Comparison of ENCODE assay signal across 14 mouse cellular contexts in the genomic region with DNA sequence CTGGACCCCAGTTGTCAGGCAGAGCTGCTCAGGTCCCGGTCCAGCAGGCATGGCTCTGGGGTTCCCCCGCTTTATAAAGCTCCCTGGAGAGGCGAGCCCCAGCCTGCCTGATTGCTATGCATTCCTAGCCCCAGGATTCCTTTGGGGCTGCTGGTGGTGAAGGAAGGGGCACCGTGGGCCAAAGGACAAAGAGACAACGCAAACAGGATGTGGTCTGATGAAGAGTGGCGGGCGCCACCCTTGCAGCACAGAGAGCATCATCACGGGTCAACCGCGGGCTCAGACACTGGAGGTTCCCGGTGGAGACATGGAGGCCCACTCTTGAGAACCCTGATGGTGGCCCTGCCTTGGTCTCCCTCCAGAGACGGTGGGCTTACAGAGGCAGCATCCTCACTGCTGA. TPM values are rescaled to one million over a fixed set of nuclear protein-coding genes. Genes with fewer than 3 reads are reported as not detected.
DNase-seq lines count a peak whose midpoint lies in the region; ATAC-seq and TF ChIP-seq lines count a peak whose summit lies in the region.
"Had no signal": no experiment of that assay in that cellular context is flagged by ENCODE, and none has a peak within 500 bp of the region (broad histone marks: within the 10 kb centered on the region; RNA-seq: fewer than 3 reads in every experiment).

Qrfp (minus strand) TSS at position 137 of the 400 bp plus-strand sequence.

- peaks cover 20% of the 10 kb centered on the region; the same call in 1 of the 2 replicates for H3K27me3 ChIP-seq in hindbrain, embryonic 10.5 days (ENCODE audit: insufficient read depth, poor library complexity, severe bottlenecking)
- H3K27me3 ChIP-seq in hindbrain, embryonic 11.5 days (ENCODE audit: control insufficient read depth, insufficient read depth, low read length): no peaks in the 10 kb centered on the region; the same call in 1 of the 2 replicates
- H3K27me3 ChIP-seq in midbrain, embryonic 16.5 days (ENCODE audit: control insufficient read depth, insufficient read depth, low read depth, low read length): no peaks in the 10 kb centered on the region
- H3K27me3 ChIP-seq: hindbrain, embryonic 15.5 days; lung, embryonic 15.5 days had no signal

- no peak for ATAC-seq in hindbrain, embryonic 11.5 days (ENCODE audit: low FRiP score)
- peak; percentile 40 for ATAC-seq in granulocyte monocyte progenitor cell, adult 5-6 weeks (replicated peaks; ENCODE audit: poor library complexity, severe bottlenecking)
- no peak for ATAC-seq in midbrain, embryonic 16.5 days

- H3K4me3 ChIP-seq in hindbrain, embryonic 10.5 days: no peak within 1 kb of the TSS
- H3K4me3 ChIP-seq in hindbrain, embryonic 11.5 days (ENCODE audit: low read depth, low read length): no peak within 1 kb of the TSS
- no peak within 1 kb of the TSS for H3K4me3 ChIP-seq in midbrain, embryonic 16.5 days (ENCODE audit: low read depth, low read length)
- H3K4me3 ChIP-seq in gastrocnemius, adult 2 months: no peak within 1 kb of the TSS
- H3K4me3 ChIP-seq: hindbrain, embryonic 15.5 days; lung, embryonic 15.5 days had no signal

- no peak for DNase-seq in hindbrain, embryonic 10.5 days (ENCODE audit: low spot score)
- DNase-seq in hindbrain, embryonic 11.5 days (ENCODE audit: low spot score): no peak
- peak; percentile 32 for DNase-seq in CD4-positive, CD25-positive, alpha-beta regulatory T cell, adult 2 months (ENCODE audit: low read depth, low spot score)
- no peak for DNase-seq in gastrocnemius, adult 2 months
- no peak for DNase-seq in kidney, postnatal 14 days
- DNase-seq in heart, adult 18-20 months: no peak
- DNase-seq: cerebellum, postnatal 25 days; kidney, postnatal 4 days had no signal

- peaks cover 65% of the 10 kb centered on the region for H3K4me1 ChIP-seq in hindbrain, embryonic 10.5 days (replicated peaks)
- peaks cover 26% of the 10 kb centered on the region for H3K4me1 ChIP-seq in hindbrain, embryonic 11.5 days (replicated peaks; ENCODE audit: control insufficient read depth, insufficient read depth, low read length)
- peaks cover 53% of the 10 kb centered on the region for H3K4me1 ChIP-seq in midbrain, embryonic 16.5 days (ENCODE audit: control insufficient read depth, insufficient read depth, low read length)

- no peaks in the 10 kb centered on the region for H3K36me3 ChIP-seq in hindbrain, embryonic 10.5 days
- H3K36me3 ChIP-seq in hindbrain, embryonic 11.5 days (ENCODE audit: control insufficient read depth, insufficient read depth, low read length): no peaks in the 10 kb centered on the region
- no peaks in the 10 kb centered on the region for H3K36me3 ChIP-seq in midbrain, embryonic 16.5 days (ENCODE audit: control insufficient read depth, insufficient read depth, low read length)
- H3K36me3 ChIP-seq: hindbrain, embryonic 15.5 days; lung, embryonic 15.5 days had no signal

- H3K9me3 ChIP-seq in hindbrain, embryonic 10.5 days: no peaks in the 10 kb centered on the region
- H3K9me3 ChIP-seq in hindbrain, embryonic 11.5 days (ENCODE audit: control insufficient read depth, low read length): no peaks in the 10 kb centered on the region
- H3K9me3 ChIP-seq in midbrain, embryonic 16.5 days (replicated peaks; ENCODE audit: control insufficient read depth, low read length, poor library complexity, severe bottlenecking): no peaks in the 10 kb centered on the region
- H3K9me3 ChIP-seq: hindbrain, embryonic 15.5 days; lung, embryonic 15.5 days had no signal

- H3K4me2 ChIP-seq in hindbrain, embryonic 11.5 days (replicated peaks; ENCODE audit: low read depth, low read length): no peak within 1 kb of the TSS
- no peak within 1 kb of the TSS for H3K4me2 ChIP-seq in midbrain, embryonic 16.5 days (ENCODE audit: low read length)
- H3K4me2 ChIP-seq: hindbrain, embryonic 15.5 days; lung, embryonic 15.5 days had no signal

- H3K9ac ChIP-seq in hindbrain, embryonic 11.5 days (ENCODE audit: low read depth, low read length): no peak within 1 kb of the TSS
- H3K9ac ChIP-seq in midbrain, embryonic 16.5 days (ENCODE audit: low read depth, low read length): peak within 1 kb of the TSS; percentile 27; the same call in 1 of the 2 replicates
- H3K9ac ChIP-seq: hindbrain, embryonic 15.5 days; lung, embryonic 15.5 days had no signal

- 33% methylated on average over 12 of the region's 12 CpGs for WGBS in hindbrain, embryonic 10.5 days
- 36% methylated on average over 12 of the region's 12 CpGs for WGBS in hindbrain, embryonic 11.5 days
- WGBS in midbrain, embryonic 16.5 days: 38% methylated on average over 9 of the region's 12 CpGs

- no peak for TF ChIP-seq CTCF in gastrocnemius, adult 2 months (IDR thresholded peaks at IDR 0.05)

- H3K27ac ChIP-seq in hindbrain, embryonic 10.5 days: peak within 1 kb of the TSS; percentile 62; the same call in 1 of the 2 replicates
- no peak within 1 kb of the TSS for H3K27ac ChIP-seq in hindbrain, embryonic 11.5 days (ENCODE audit: low read depth, low read length)
- H3K27ac ChIP-seq in midbrain, embryonic 16.5 days (ENCODE audit: low read length): peak within 1 kb of the TSS; percentile 44; the same call in 1 of the 2 replicates
- no peak within 1 kb of the TSS for H3K27ac ChIP-seq in gastrocnemius, adult 2 months
- H3K27ac ChIP-seq: hindbrain, embryonic 15.5 days; lung, embryonic 15.5 days had no signal

- intact Hi-C loops in gastrocnemius, adult 2 months (cut with DNase I): no loop called here

RNA-seq across cellular contexts. Expression of gene Qrfp, which starts in this region (rescaled TPM):
- polyA plus RNA-seq in hindbrain, embryonic 10.5 days (2016; fragmentation: Nextera tagmentation; extraction: Ambion mirVana): 0.12 and 0.20 TPM in 2 replicates
- polyA plus RNA-seq in hindbrain, embryonic 11.5 days (2014; fragmentation: Nextera tagmentation; extraction: Ambion mirVana): 0.08 and 0.28 TPM in 2 replicates
- total RNA-seq in granulocyte monocyte progenitor cell, adult 5-6 weeks (2014; fragmentation: Nextera tagmentation): not detected in 2 replicates
- total RNA-seq in granulocyte monocyte progenitor cell, adult 5-6 weeks (2017): not detected in 2 replicates
- 0.14 and 0.18 TPM in 2 replicates for polyA plus RNA-seq in midbrain, embryonic 16.5 days (2015; fragmentation: Nextera tagmentation; extraction: Ambion mirVana)
- total RNA-seq in gastrocnemius, adult 2 months (2021): not detected
- total RNA-seq in heart, adult 18-20 months (2021): under 1 TPM in 1 of 2 experiments, not detected in 1; 0.10 TPM
- total RNA-seq: CH12.LX; left cerebral cortex, postnatal 36 days had no signal
- polyA plus RNA-seq: hindbrain, embryonic 15.5 days had no signal

Comparison
In these comparisons a context has a peak if more than half of its experiments do, and no peak if none do; other contexts are left out.
1. H3K27ac ChIP-seq: peak in hindbrain, embryonic 10.5 days (single experiment) and midbrain, embryonic 16.5 days (single experiment); none in hindbrain, embryonic 11.5 days (single experiment) and gastrocnemius, adult 2 months (single experiment).
2. Peak in ATAC-seq in granulocyte monocyte progenitor cell, adult 5-6 weeks; RNA of the gene not detected or under 1 TPM.